ENCODE assay signal across 30 mouse cellular contexts in the genomic region with DNA sequence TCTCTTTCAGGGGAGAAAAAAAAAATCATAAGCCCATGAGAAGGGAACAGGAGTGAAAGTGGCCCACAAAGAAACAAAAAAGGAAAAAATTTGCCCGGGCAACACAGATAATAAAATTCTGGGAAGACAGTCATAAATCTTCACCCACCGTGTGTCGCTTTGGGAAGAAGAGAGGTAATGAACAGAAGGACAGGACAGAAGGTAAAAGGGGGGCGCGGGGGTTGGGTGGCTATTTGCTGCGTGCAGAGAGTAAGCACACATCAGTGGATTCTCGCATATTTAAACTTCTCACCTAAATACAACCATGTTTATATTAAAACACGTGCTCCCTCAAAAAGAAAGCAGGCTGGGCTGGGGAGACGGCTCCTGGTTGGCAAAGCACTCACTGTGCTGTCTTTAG. TPM values are rescaled to one million over a fixed set of nuclear protein-coding genes. Genes with fewer than 3 reads are reported as not detected.
DNase-seq lines count a peak whose midpoint lies in the region; ATAC-seq lines count a peak whose summit lies in the region.
"Had no signal": no experiment of that assay in that cellular context is flagged by ENCODE, and none has a peak within 500 bp of the region (broad histone marks: within the 10 kb centered on the region; RNA-seq: fewer than 3 reads in every experiment).

No protein-coding gene starts in this region.

- no peaks in the 10 kb centered on the region; the same call in 1 of the 2 replicates for H3K9me3 ChIP-seq in forebrain, embryonic 11.5 days (ENCODE audit: control insufficient read depth, low read length)
- H3K9me3 ChIP-seq in forebrain, embryonic 10.5 days: no peaks in the 10 kb centered on the region
- H3K9me3 ChIP-seq: hindbrain, embryonic 15.5 days; limb, embryonic 10.5 days; midbrain, embryonic 15.5 days had no signal

- DNase-seq in forebrain, embryonic 11.5 days (ENCODE audit: low spot score): peak; percentile 36
- no peak for DNase-seq in forebrain, embryonic 10.5 days (ENCODE audit: extremely low spot score, low spot score)
- peak; percentile 56 for DNase-seq in left cerebral cortex, postnatal 4 days
- DNase-seq in left cerebral cortex, postnatal 10 days (ENCODE audit: extremely low spot score in 1 of 2, low spot score in 2 of 2): no peak
- peak; percentile 80 for DNase-seq in cerebellum, adult 11-12 months
- DNase-seq in cerebellum, postnatal 10 days: peak; percentile 87 to 88
- DNase-seq in lung, postnatal 10 days: no peak
- DNase-seq in layer of hippocampus, adult 8-10 months (ENCODE audit: low spot score in 2 of 2): no peak
- DNase-seq: heart, postnatal 14 days; lung, adult 2 months; lung, postnatal 36 days; right cerebral cortex, postnatal 4 days; thymus, adult 2 months had no signal

- no peaks in the 10 kb centered on the region for H3K27me3 ChIP-seq in forebrain, embryonic 11.5 days (ENCODE audit: control insufficient read depth, insufficient read depth, low read length)
- H3K27me3 ChIP-seq in forebrain, embryonic 10.5 days (ENCODE audit: poor library complexity, severe bottlenecking): no peaks in the 10 kb centered on the region
- H3K27me3 ChIP-seq: hindbrain, embryonic 15.5 days; midbrain, embryonic 15.5 days had no signal

- 86% methylated on average over 9 of the region's 9 CpGs for WGBS in forebrain, embryonic 11.5 days
- WGBS in forebrain, embryonic 10.5 days: 92% methylated on average over 9 of the region's 9 CpGs

- H3K36me3 ChIP-seq in forebrain, embryonic 11.5 days (ENCODE audit: control insufficient read depth, insufficient read depth, low read length): no peaks in the 10 kb centered on the region
- no peaks in the 10 kb centered on the region for H3K36me3 ChIP-seq in forebrain, embryonic 10.5 days (replicated peaks)
- H3K36me3 ChIP-seq: hindbrain, embryonic 15.5 days; midbrain, embryonic 15.5 days had no signal

- H3K4me1 ChIP-seq in forebrain, embryonic 11.5 days (replicated peaks; ENCODE audit: control insufficient read depth, insufficient read depth, low read length): no peaks in the 10 kb centered on the region
- H3K4me1 ChIP-seq in forebrain, embryonic 10.5 days: peaks cover 5% of the 10 kb centered on the region; the same call in 1 of the 2 replicates
- H3K4me1 ChIP-seq: midbrain, embryonic 15.5 days had no signal

- H3K4me3 ChIP-seq in forebrain, embryonic 11.5 days (ENCODE audit: low read depth, low read length): no peak overlapping the region
- no peak overlapping the region for H3K4me3 ChIP-seq in forebrain, embryonic 10.5 days
- H3K4me3 ChIP-seq: hindbrain, embryonic 15.5 days; limb, embryonic 10.5 days; midbrain, embryonic 15.5 days; myocyte had no signal

- intact Hi-C loops in left cerebral cortex, postnatal 4 days (cut with DNase I): no loop called here
- intact Hi-C loops in left cerebral cortex, postnatal 10 days (cut with DNase I): no loop called here

- no peak for ATAC-seq in forebrain, embryonic 11.5 days (replicated peaks; ENCODE audit: low FRiP score)
- ATAC-seq: activated CD4-positive, CD25-positive, alpha-beta regulatory T cell, adult 4 months; forebrain, embryonic 14.5 days; intestine, postnatal 0 days; midbrain, embryonic 15.5 days had no signal

- no peak overlapping the region for H3K9ac ChIP-seq in forebrain, embryonic 11.5 days (ENCODE audit: low read length)
- H3K9ac ChIP-seq: hindbrain, embryonic 15.5 days; midbrain, embryonic 15.5 days had no signal

- H3K27ac ChIP-seq in forebrain, embryonic 11.5 days (ENCODE audit: low read depth, low read length): no peak overlapping the region
- H3K27ac ChIP-seq in forebrain, embryonic 10.5 days: no peak overlapping the region
- H3K27ac ChIP-seq: hindbrain, embryonic 15.5 days; limb, embryonic 10.5 days; midbrain, embryonic 15.5 days had no signal

- no peak overlapping the region for H3K4me2 ChIP-seq in forebrain, embryonic 11.5 days (ENCODE audit: low read depth, low read length, severe bottlenecking)
- H3K4me2 ChIP-seq: heart, embryonic 11.5 days; hindbrain, embryonic 15.5 days; midbrain, embryonic 15.5 days had no signal

RNA-seq across cellular contexts. Expression of gene Stat5b, which starts 33.2 kb away (rescaled TPM):
- polyA plus RNA-seq in forebrain, embryonic 11.5 days (2014; fragmentation: Nextera tagmentation; extraction: Ambion mirVana): 18.7 and 19.1 TPM in 2 replicates
- polyA plus RNA-seq in forebrain, embryonic 10.5 days (2016; fragmentation: Nextera tagmentation; extraction: Ambion mirVana): 14.9 and 16.2 TPM in 2 replicates
- total RNA-seq in left cerebral cortex, postnatal 4 days (2021): 10 to 100 TPM in 1 of 2 experiments, 1 to 10 TPM in 1; 9.6 to 11.8 TPM
- 10 to 100 TPM; 12.4 to 13.4 TPM for total RNA-seq in left cerebral cortex, postnatal 10 days (2021)
- total RNA-seq in layer of hippocampus, adult 8-10 months (2022): 10 to 100 TPM; 13.3 to 18.4 (median 15.6) TPM

RNA-seq across cellular contexts. Expression of gene Stat5a, which starts 41.8 kb away (rescaled TPM):
- 1.3 and 1.5 TPM in 2 replicates for polyA plus RNA-seq in forebrain, embryonic 11.5 days (2014; fragmentation: Nextera tagmentation; extraction: Ambion mirVana)
- polyA plus RNA-seq in forebrain, embryonic 10.5 days (2016; fragmentation: Nextera tagmentation; extraction: Ambion mirVana): 1.7 TPM in 2 replicates
- total RNA-seq in left cerebral cortex, postnatal 4 days (2021): 1 to 10 TPM in 1 of 2 experiments, under 1 TPM in 1; 0.98 to 1.2 TPM
- 1 to 10 TPM; 2.0 to 3.4 TPM for total RNA-seq in left cerebral cortex, postnatal 10 days (2021)
- 1 to 10 TPM; 2.5 to 3.8 (median 2.8) TPM for total RNA-seq in layer of hippocampus, adult 8-10 months (2022)

RNA-seq across cellular contexts. Expression of gene Ghdc, which starts 46.6 kb away (rescaled TPM):
- 2.1 and 2.9 TPM in 2 replicates for polyA plus RNA-seq in forebrain, embryonic 11.5 days (2014; fragmentation: Nextera tagmentation; extraction: Ambion mirVana)
- polyA plus RNA-seq in forebrain, embryonic 10.5 days (2016; fragmentation: Nextera tagmentation; extraction: Ambion mirVana): 2.8 and 3.0 TPM in 2 replicates
- 1 to 10 TPM; 5.5 to 7.2 TPM for total RNA-seq in left cerebral cortex, postnatal 4 days (2021)
- 1 to 10 TPM; 5.9 to 7.6 TPM for total RNA-seq in left cerebral cortex, postnatal 10 days (2021)
- 1 to 10 TPM; 6.2 to 7.7 (median 6.9) TPM for total RNA-seq in layer of hippocampus, adult 8-10 months (2022)

RNA-seq across cellular contexts. Expression of gene Hcrt, which starts 54.6 kb away (rescaled TPM):
- not detected in 2 replicates for polyA plus RNA-seq in forebrain, embryonic 11.5 days (2014; fragmentation: Nextera tagmentation; extraction: Ambion mirVana)
- not detected in 2 replicates for polyA plus RNA-seq in forebrain, embryonic 10.5 days (2016; fragmentation: Nextera tagmentation; extraction: Ambion mirVana)
- total RNA-seq in left cerebral cortex, postnatal 4 days (2021): not detected
- total RNA-seq in left cerebral cortex, postnatal 10 days (2021): under 1 TPM in 1 of 2 experiments, not detected in 1; 0.86 TPM
- total RNA-seq in layer of hippocampus, adult 8-10 months (2022): not detected
- total RNA-seq: adrenal gland, postnatal 10 days; G1E; gastrocnemius, postnatal 4 days; heart, postnatal 14 days; layer of hippocampus, adult 18-20 months; left cerebral cortex, adult 18-20 months; megakaryocyte-erythroid progenitor cell, adult 5-6 weeks; neutrophil, adult 5-6 weeks had no signal
- polyA plus RNA-seq: activated CD4-positive, CD25-positive, alpha-beta regulatory T cell, adult 4 months; embryonic facial prominence, embryonic 11.5 days; G1E; heart, embryonic 11.5 days; intestine, postnatal 0 days; limb, embryonic 10.5 days; lung, adult 2 months; myocyte; stomach, embryonic 16.5 days had no signal

RNA-seq across cellular contexts. Expression of gene Kcnh4, which starts 57.6 kb away (rescaled TPM):
- 2.7 and 3.1 TPM in 2 replicates for polyA plus RNA-seq in forebrain, embryonic 11.5 days (2014; fragmentation: Nextera tagmentation; extraction: Ambion mirVana)
- 0.62 and 0.78 TPM in 2 replicates for polyA plus RNA-seq in forebrain, embryonic 10.5 days (2016; fragmentation: Nextera tagmentation; extraction: Ambion mirVana)
- total RNA-seq in left cerebral cortex, postnatal 4 days (2021): 10 to 100 TPM; 11.2 to 12.4 TPM
- 1 to 10 TPM; 7.8 to 9.5 TPM for total RNA-seq in left cerebral cortex, postnatal 10 days (2021)
- 1 to 10 TPM; 2.3 to 3.4 (median 2.7) TPM for total RNA-seq in layer of hippocampus, adult 8-10 months (2022)
- total RNA-seq: G1E; heart, postnatal 14 days; megakaryocyte-erythroid progenitor cell, adult 5-6 weeks had no signal
- polyA plus RNA-seq: G1E; heart, embryonic 11.5 days; limb, embryonic 10.5 days had no signal

Comparison
In these comparisons a context has a peak if more than half of its experiments do, and no peak if none do; other contexts are left out.
1. DNase-seq: peak in forebrain, embryonic 11.5 days (single experiment), left cerebral cortex, postnatal 4 days (single experiment), cerebellum, adult 11-12 months (single experiment) and cerebellum, postnatal 10 days (2 of 2); none in forebrain, embryonic 10.5 days (single experiment), left cerebral cortex, postnatal 10 days (0 of 2), lung, postnatal 10 days (single experiment) and layer of hippocampus, adult 8-10 months (0 of 2).